Mouse (Mus musculus) forebrain, embryonic 11.5 days (tissue): Measurements from ENCODE around the gene 1700007K13Rik. TPM values are rescaled to one million over a fixed set of nuclear protein-coding genes. Genes with fewer than 3 reads are reported as not detected.

Source experiments
- ATAC-seq: fragments of 200-750 bp; cut with Nextera tagmentation; replicated peaks from 2 replicates; pipeline ENCODE4 v1.8.0; 2017; ENCODE audit warnings: moderate TSS enrichment; ENCODE audit not compliant: low FRiP score
- DNase-seq: peaks from one replicate; pipeline ENCODE4 v3.0.0-alpha.2; 2017; ENCODE audit warnings: low spot score
- H3K27ac ChIP-seq: fragments of 300-500 bp; sonication (generic); 2 replicates; pipeline ENCODE4 v1.5.1; 2014; ENCODE audit warnings: low read depth, low read length
- H3K27me3 ChIP-seq: fragments of 300-500 bp; sonication (generic); 2 replicates; pipeline ENCODE4 v1.6.1; 2014; ENCODE audit warnings: mild to moderate bottlenecking, low read length, mixed read lengths; ENCODE audit not compliant: control insufficient read depth, insufficient read depth
- H3K36me3 ChIP-seq: fragments of 300-500 bp; sonication (generic); 2 replicates; pipeline ENCODE4 v1.6.1; 2014; ENCODE audit warnings: mild to moderate bottlenecking, low read length, moderate library complexity, mixed read lengths; ENCODE audit not compliant: control insufficient read depth, insufficient read depth
- H3K4me1 ChIP-seq: fragments of 300-500 bp; sonication (generic); replicated peaks from 2 replicates; pipeline ENCODE4 v1.6.1; 2014; ENCODE audit warnings: low read length, mixed read lengths; ENCODE audit not compliant: control insufficient read depth, insufficient read depth
- H3K4me2 ChIP-seq: fragments of 300-500 bp; sonication (generic); 2 replicates; pipeline ENCODE4 v1.6.1; 2014; ENCODE audit warnings: low read depth, mild to moderate bottlenecking, low read length, moderate library complexity, mixed read lengths; ENCODE audit not compliant: severe bottlenecking
- H3K4me3 ChIP-seq: fragments of 300-500 bp; sonication (generic); 2 replicates; pipeline ENCODE4 v1.5.1; 2014; ENCODE audit warnings: low read depth, low read length
- H3K9ac ChIP-seq: fragments of 300-500 bp; sonication (generic); 2 replicates; pipeline ENCODE4 v1.6.1; 2014; ENCODE audit warnings: low read length
- H3K9me3 ChIP-seq: fragments of 300-500 bp; sonication (generic); 2 replicates; pipeline ENCODE4 v1.6.1; 2016; ENCODE audit warnings: low read length, mixed read lengths; ENCODE audit not compliant: control insufficient read depth
- WGBS: fragments of 180-500 bp; shearing (Covaris S2); extraction: QIAGEN DNeasy Blood & Tissue Kit; methylation state at CpG from one replicate; pipeline ENCODE4 v1.1.7; 2014; 5-methylcytosine and 5-hydroxymethylcytosine counted together
- polyA plus RNA-seq: library from polyadenylated mRNA; unstranded; fragments of >200 nt; fragmentation: Nextera tagmentation; extraction: Ambion mirVana; gene quantifications from 2 replicates; pipeline ENCODE4 v1.2.1, GENCODE M21; 2014

Gene 1700007K13Rik
- polyA plus RNA-seq, 1 experiment from 2014 or later: 2.2 TPM

- H3K4me2 ChIP-seq: no peak overlapping the region
- H3K9me3 ChIP-seq: no peaks in the 10 kb centered on the region
- no peaks in the 10 kb centered on the region for H3K36me3 ChIP-seq
- ATAC-seq: no peak
- H3K27ac ChIP-seq: no peak overlapping the region
- no peaks in the 10 kb centered on the region; the same call in 1 of the 2 replicates for H3K27me3 ChIP-seq
- H3K9ac ChIP-seq: no peak overlapping the region
- H3K4me3 ChIP-seq: no peak overlapping the region
- H3K4me1 ChIP-seq: no peaks in the 10 kb centered on the region; the same call in 1 of the 2 replicates
- WGBS: 80% methylated on average over 6 of the region's 6 CpGs
- no peak for DNase-seq
Observed at GRCm38 (mm10) chr2:28440842-28441241, 25.3 kb downstream of the 1700007K13Rik start.

GRCm38 (mm10) chr2:28435401-28435800 is 30.7 kb downstream of the 1700007K13Rik start:
- ATAC-seq (no peak), DNase-seq (no peak)
- Histone ChIP-seq H3K27me3 (no peaks in the 10 kb centered on the region), H3K4me1 (no peaks in the 10 kb centered on the region), H3K27ac (no peak overlapping the region), H3K36me3 (no peaks in the 10 kb centered on the region), H3K9me3 (no peaks in the 10 kb centered on the region), H3K4me2 (no peak overlapping the region), H3K9ac (no peak overlapping the region), H3K4me3 (no peak overlapping the region)
- WGBS: 89% methylated on average over 11 of the region's 11 CpGs

DNA sequence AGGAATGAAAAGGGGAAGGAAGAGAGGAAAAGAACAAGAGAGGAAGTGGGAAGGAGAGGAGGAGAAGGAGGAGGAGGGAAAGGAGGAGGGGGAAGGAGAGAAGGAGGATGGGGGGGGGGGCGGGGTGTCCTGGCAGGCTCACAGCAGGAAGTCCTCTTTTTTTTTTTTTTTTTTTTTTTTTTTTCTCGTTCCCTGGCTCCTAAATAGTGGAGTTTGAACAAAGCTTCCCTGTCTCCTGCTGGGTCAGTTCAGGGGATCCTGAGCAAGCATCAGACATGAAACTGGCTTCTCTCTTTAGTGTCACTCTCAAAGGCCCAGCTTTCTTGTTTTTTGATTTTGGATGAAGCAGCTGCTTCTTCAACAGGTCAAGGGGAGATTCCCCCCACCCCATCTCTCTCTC is 32.6 kb downstream of the 1700007K13Rik start:
- WGBS: 0% methylated on average over 1 of the region's 2 CpGs
- no peak for ATAC-seq

GRCm38 (mm10) chr2:28432811-28433210 is 33.3 kb downstream of the 1700007K13Rik start:
- Histone ChIP-seq H3K9ac (no peak overlapping the region), H3K9me3 (no peaks in the 10 kb centered on the region), H3K4me1 (no peaks in the 10 kb centered on the region), H3K27me3 (no peaks in the 10 kb centered on the region), H3K4me3 (no peak overlapping the region), H3K4me2 (no peak overlapping the region), H3K36me3 (no peaks in the 10 kb centered on the region), H3K27ac (no peak overlapping the region)
- ATAC-seq (no peak), DNase-seq (no peak)
- 54% methylated on average over 1 of the region's 1 CpGs for WGBS

More for the DNA sequence above, 32.6 kb downstream of the 1700007K13Rik start:
- no peak for DNase-seq
- H3K9ac ChIP-seq: no peak overlapping the region
- H3K36me3 ChIP-seq: no peaks in the 10 kb centered on the region
- no peaks in the 10 kb centered on the region for H3K4me1 ChIP-seq
- H3K27ac ChIP-seq: no peak overlapping the region
- no peaks in the 10 kb centered on the region for H3K27me3 ChIP-seq
- H3K9me3 ChIP-seq: no peaks in the 10 kb centered on the region
- H3K4me2 ChIP-seq: no peak overlapping the region
- H3K4me3 ChIP-seq: no peak overlapping the region

- no peaks in the 10 kb centered on the region for H3K27me3 ChIP-seq
- no peak overlapping the region for H3K9ac ChIP-seq
- H3K36me3 ChIP-seq: no peaks in the 10 kb centered on the region
- H3K9me3 ChIP-seq: no peaks in the 10 kb centered on the region
- no peak for DNase-seq
- no peak for ATAC-seq
- no peak overlapping the region for H3K4me3 ChIP-seq
- H3K4me2 ChIP-seq: no peak overlapping the region
- no peak overlapping the region for H3K27ac ChIP-seq
- 63% methylated on average over 6 of the region's 6 CpGs for WGBS
- H3K4me1 ChIP-seq: no peaks in the 10 kb centered on the region
Observed at GRCm38 (mm10) chr2:28430846-28431245, 35.3 kb downstream of the 1700007K13Rik start.

- Histone ChIP-seq H3K9me3 (no peaks in the 10 kb centered on the region), H3K27ac (no peak overlapping the region), H3K9ac (no peak overlapping the region), H3K4me1 (no peaks in the 10 kb centered on the region), H3K36me3 (no peaks in the 10 kb centered on the region), H3K27me3 (no peaks in the 10 kb centered on the region), H3K4me2 (no peak overlapping the region), H3K4me3 (no peak overlapping the region)
- 88% methylated on average over 6 of the region's 6 CpGs for WGBS
- DNase-seq (no peak), ATAC-seq (no peak)
Observed at GRCm38 (mm10) chr2:28427226-28427625, 38.9 kb downstream of the 1700007K13Rik start.

DNA sequence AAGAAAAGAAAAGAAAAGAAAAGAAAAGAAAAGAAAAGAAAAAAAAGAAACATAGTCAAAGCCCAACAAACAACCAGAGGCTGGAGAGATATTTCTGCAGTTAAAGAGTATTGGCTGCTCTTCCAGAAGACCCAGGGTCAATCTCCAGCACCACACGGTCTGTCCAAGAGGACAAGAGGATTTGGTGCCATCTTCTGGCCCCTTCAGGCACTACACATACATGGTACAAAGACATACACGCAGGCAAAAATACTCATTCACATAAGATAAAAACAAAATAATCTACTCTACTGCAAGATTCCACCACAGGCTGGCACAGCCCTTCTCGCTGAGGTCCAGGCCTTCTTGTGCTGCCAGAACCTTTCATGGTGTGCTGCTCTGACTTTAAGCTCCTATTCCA is 43.0 kb downstream of the 1700007K13Rik start:
- H3K4me3 ChIP-seq: no peak overlapping the region

DNA sequence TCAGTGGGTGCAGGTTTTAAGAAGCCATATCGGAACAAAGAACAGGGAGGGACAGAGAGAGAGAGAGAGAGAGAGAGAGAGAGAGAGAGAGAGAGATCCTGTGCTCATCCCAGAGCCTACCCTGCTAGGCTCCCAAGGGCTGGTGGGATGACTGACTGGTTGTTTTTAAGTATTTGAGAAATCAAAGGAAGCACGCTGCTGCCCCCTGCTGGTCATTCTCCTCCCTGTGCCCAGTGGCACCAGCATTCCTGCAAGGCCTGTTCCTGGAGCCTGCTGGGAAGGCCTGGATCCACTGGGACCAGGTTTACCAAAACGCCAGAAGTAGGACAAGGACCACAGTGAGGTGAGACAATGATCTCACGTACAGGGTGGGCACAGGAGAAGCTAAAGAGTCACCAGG is 46.2 kb downstream of the 1700007K13Rik start:
- Histone ChIP-seq H3K27ac (no peak overlapping the region), H3K4me2 (no peak overlapping the region), H3K27me3 (no peaks in the 10 kb centered on the region), H3K4me3 (no peak overlapping the region), H3K4me1 (peaks cover 3% of the 10 kb centered on the region; the same call in 1 of the 2 replicates), H3K9ac (no peak overlapping the region), H3K36me3 (no peaks in the 10 kb centered on the region), H3K9me3 (no peaks in the 10 kb centered on the region)
- peak; percentile 94 for DNase-seq
- no peak for ATAC-seq
- WGBS: 17% methylated on average over 4 of the region's 4 CpGs

More for the DNA sequence above, 43.0 kb downstream of the 1700007K13Rik start:
- Histone ChIP-seq H3K4me2 (no peak overlapping the region), H3K27ac (no peak overlapping the region), H3K9ac (no peak overlapping the region), H3K27me3 (no peaks in the 10 kb centered on the region), H3K36me3 (no peaks in the 10 kb centered on the region), H3K4me1 (no peaks in the 10 kb centered on the region), H3K9me3 (no peaks in the 10 kb centered on the region)
- DNase-seq (peak; percentile 66), ATAC-seq (no peak)
- 30% methylated on average over 3 of the region's 3 CpGs for WGBS

- Histone ChIP-seq H3K27ac (no peak overlapping the region), H3K4me1 (peaks cover 3% of the 10 kb centered on the region; the same call in 1 of the 2 replicates), H3K4me3 (no peak overlapping the region), H3K4me2 (no peak overlapping the region), H3K9ac (no peak overlapping the region), H3K36me3 (no peaks in the 10 kb centered on the region), H3K27me3 (no peaks in the 10 kb centered on the region), H3K9me3 (no peaks in the 10 kb centered on the region)
- WGBS: 34% methylated on average over 2 of the region's 2 CpGs
- DNase-seq (peak; percentile 94), ATAC-seq (no peak)
Observed at GRCm38 (mm10) chr2:28418034-28418433, 48.1 kb downstream of the 1700007K13Rik start.
